Mouse (Mus musculus): ENCODE results near the gene Gnat3.
"Not testable (repeated sequence)": the region's sequence is repeated elsewhere in the genome, so short reads cannot be mapped to it uniquely, and the experiment has no call there.

The Gnat3 gene

DNA sequence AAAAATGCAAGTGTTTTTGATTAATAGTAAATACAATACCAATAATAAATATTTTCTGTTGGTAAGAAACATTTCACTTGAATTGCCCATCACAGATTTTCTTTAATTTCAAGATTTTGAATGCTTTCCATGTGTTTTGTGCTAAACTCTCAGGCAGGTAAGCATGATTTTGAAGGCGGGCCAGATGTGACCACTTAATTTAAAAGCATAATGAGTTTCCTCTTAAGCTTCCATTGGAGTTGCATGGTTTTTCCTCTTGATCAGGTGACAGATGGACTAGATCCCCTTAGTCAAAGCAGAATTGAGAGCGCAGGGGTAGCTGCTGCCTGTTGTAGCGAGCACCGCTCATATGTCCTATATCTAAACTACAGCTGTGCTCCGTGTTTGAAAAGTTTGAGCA, at the start of gene Gnat3:
Gene Gnat3, plus strand, starts transcription at position 301 of the 400 bp plus-strand sequence.
- no peak for DNase-seq (ENCODE audit: low read depth, low spot score)

DNA sequence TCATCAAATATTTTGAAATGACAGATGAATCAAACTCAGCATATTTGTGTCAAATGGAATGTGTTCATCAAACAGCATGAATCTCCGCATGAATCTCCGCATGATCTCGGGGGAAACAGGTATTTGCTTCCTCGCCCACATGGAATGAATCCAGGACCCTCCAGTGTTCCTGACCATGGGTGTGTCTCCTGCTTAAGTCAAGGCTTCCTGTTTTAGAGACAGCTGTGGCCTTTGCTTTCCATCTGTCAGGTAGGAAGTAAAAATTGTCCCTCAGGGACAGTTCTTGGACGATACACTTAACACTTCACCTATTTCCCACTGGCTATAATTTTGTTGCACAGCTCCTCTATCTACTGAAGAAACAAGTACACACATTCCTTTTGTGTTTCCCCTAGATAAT, 43.4 kb upstream of the Gnat3 start:
- no peak for DNase-seq (ENCODE audit: low read depth, low spot score)

DNA sequence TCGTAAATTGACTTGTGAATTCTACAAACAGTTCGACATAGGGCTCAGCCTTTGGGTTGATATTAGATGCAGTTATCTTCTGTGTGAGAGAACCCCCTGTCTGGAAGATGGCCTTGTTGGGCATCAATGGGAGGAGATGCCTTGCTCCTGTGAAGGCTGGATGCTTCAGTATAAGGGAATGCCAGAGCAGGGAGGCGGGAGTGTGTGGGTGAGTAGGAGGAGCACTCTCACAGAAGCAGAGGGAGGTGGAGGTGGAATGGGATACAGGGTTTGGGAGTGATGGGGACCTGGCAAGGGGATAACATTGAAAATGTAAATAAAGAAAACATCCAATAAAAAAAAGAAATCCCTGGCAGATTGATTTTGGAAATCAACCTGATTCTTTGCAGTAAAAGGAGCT, 38.7 kb upstream of the Gnat3 start:
- no peak for DNase-seq (ENCODE audit: low read depth, low spot score)

DNA sequence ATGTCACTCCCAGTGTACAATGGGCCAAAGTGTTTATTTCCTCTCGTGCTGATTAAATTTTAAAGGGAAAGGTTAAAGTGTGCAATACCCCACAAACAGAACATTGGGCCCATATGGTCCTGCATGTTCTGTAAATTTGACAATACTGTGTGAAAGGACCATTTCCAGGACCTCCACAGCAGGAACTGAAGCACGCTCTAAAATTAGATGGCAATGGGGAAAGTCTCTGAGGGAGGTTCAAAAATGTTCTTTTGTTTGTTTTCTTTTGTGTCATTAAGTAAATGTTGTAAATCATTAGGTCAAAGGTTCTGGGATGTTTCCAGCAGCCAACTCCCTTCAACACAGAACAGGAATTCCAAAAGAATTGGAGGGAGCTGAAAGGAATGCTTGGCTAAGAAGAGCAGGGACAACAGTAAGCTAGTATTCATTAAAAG, 38.2 kb upstream of the Gnat3 start:
- no peak for DNase-seq (ENCODE audit: low read depth, low spot score)

DNA sequence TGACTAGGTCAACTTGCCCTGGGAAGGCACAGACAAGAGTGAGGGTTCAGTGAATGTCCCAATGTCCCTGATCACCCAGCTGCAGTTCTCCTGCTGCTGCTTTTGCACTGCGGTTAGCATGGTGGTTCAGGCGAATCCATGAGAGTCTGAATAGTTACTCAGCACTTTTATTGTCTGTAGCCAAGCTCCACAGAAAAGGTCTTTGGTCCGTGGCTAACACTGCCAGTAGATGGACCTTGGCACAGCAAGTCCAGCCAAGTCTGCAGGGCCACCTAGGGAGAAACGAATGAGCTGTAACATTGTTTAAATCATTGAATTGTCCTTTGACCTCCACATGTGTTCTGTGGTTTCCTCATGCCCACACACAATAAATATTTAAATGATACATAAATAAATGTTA, 33.9 kb upstream of the Gnat3 start:
- no peak for DNase-seq (ENCODE audit: low read depth, low spot score)

DNA sequence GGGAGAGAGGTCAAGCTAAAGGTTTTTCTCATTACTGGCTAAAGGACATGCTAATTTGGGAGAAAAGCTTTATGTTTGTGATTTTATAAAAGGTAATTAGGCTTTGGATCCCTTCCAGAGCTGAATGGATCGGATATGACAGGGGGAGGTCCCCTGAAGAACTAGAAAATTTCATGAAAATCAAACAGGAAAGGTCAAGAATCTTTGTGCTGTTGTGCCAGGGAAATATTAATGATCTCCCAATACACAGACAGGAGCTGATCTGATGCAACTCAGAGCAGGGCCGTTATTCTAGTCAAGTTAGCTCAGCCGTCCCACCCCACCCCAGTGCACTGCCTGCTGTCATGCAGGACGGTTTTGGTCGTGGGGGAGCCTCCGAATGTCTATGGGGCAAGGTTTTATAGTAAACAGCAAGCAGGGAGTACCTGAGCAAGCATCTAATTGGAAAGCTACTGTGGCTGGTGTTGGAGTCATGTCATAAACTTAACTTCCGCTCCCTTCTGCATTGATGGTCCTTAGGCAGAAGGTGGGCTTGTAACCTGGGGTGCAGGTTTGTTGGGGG, 33.3 kb upstream of the Gnat3 start:
- DNase-seq (ENCODE audit: low read depth, low spot score), result no peak

DNA sequence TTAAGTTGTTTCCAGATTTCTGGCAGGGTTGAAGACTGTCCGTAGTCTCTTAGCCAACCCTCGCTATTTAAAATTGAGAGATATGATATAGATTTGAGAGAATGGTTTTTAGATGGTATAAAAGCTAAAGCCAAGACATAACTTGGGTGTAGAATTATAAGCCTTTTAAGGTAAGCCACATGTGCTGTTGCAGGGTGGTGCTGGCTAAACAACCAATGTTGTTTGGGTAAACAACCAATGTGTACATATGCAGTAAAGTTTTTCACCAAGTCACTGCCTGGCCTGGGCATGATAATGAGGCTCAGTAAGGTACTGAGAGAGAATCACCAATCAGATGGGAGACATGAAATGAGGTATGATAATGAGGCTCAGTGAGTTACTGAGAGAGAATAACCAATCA, 30.8 kb upstream of the Gnat3 start:
- DNase-seq (ENCODE audit: low read depth, low spot score), result not testable (repeated sequence)

DNA sequence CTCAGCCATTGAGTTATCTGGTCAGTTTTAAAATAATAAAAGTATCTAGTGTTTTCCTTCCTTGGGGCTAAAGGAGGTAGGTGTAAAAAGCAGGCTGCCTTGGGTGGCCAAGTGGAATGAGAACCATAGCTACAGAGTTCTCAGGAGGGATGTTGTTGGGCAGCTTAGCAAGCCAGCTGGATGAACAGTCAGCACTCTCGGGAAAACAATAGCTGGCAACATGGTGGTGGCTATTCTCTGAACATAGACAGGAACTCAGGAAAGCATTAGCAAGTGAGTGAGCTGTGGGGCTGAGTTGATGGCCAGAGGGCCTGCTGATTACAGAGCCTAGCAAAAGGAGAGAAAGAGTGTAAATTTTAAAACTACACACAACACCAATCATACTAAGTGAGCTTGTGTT, 27.8 kb upstream of the Gnat3 start:
- DNase-seq (ENCODE audit: low read depth, low spot score), result no peak

DNA sequence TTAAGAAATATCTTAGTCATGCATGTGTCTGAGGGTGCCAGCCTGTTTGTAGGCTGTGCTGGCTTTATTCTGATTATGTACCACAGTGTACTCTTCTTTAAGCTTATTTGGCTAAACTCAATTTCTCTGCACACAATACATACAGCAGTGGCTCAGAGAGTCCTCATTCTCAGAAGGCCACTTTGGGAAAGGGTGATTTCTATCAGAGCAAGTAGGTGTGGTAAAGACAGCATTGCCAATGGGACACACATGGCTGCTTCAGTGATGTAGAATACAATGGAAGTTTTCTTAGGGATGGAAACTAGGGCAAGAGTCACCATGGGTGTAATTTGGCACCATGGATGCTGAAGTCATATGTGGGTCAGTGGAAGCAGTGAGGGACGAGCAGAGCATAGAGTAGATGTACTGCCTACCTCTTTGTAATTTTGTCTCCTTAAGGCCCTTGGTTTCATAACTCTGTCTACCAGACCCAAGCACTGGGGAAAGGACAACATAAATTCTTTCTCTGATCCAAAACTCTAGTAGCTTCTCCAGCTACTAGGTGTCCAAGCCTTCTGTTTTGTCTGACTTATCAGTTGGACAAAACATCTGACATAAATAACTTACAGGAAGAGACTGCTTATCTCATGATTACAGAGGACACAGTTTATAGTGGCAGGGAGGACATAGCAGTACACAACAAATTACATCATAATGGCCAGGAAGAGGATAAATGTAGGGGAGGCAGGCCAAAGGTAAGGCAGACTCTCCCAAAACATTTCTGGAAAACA, 24.0 kb upstream of the Gnat3 start:
- no peak for DNase-seq (ENCODE audit: low read depth, low spot score)

DNA sequence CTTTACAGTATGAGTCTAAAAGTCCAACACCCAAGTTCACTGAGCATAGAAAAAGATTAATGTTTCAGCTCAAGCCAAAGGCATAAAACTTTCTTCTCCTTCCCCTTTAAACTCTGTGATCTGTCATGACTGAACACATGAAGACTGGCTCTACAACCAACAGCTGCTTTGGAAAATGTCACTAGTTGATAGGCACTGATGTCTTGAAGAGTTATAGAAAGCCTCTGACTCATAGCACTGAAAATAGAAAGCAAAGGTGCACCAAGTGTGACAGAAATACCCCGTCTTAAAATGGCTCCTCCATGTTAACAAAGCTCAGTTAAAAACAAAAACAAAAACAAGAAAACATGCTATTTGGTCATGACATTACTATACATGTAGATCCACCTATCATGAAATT, 5.9 kb upstream of the Gnat3 start:
- DNase-seq (ENCODE audit: low read depth, low spot score), result no peak

DNA sequence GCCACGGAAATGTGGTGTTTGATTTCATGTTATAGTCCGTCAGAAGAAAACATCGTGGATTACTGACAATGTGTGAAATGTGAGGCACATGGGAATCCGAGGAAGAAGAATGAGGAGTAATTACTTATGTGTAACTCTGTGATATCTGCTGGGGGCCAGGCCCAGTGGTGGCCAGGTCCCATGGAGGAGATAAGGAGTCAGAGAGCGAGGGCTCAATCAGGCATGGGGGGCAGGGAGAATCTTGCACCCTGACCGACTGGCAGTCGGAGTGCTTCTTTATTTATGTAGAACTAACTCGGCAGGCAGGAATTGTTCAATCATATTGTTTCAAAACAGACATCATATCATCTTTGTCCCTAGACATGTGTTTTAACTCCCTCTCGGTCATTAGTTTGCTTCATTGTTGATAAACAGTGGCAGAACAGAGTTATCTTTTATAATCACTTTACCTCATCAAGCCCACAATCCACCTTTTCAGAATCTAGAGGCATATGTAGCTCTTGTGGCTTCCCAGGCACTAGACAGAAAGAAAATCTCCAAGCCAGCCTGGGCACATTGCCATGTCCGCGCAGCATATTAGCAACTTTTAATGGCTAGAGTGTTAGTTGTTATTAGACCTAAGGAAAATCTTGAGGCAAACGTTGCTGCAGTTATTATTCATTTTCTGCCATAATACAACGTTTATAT, 7.5 kb downstream of the Gnat3 start:
- DNase-seq (ENCODE audit: low read depth, low spot score), result no peak

DNA sequence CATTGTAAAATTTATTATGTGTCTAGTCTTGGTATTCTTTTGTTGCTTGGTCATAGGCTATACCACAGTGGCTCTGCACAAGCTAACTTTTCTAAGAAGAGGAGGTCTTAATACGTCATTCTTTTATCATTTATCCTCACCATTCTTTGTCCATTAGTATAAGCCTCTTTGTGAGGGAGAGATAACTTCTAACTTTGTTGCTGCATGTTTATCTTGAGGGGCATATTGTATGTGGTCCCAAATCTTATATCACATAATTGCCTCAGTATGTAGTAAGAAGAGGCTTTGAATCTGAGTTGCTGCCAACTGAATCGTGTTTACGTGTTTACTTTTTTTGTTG, 8.0 kb downstream of the Gnat3 start:
- no peak for DNase-seq (ENCODE audit: low read depth, low spot score)

DNA sequence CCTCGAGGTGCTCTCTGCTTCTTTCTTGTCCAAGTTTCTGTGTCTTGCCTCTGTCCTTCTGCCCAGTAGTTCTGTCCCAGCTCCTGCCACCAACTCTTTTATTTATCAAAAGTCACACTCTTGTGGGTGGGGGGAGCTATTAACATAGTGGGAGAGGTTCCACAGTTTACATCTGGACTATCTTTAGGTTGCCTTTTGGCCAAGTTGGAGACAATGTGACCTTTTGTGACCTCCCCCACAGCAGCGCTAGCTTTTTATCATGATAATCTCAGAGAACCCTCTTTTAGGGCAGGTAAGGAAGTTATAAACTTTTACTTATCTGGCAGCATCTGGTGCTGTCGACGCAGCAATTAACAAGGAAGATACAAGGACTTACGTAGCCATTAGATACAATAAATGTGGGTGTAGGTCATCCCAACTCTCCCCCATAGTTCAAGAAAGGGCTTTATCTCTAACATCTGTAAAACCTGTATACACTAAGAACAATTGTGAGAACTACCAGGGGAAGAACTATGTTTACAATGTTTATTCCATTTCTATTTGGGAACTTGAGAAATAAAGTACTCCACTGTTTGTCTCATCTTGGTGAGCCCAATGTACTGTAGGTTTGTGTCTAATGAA, 18.3 kb downstream of the Gnat3 start:
- no peak for DNase-seq (ENCODE audit: low read depth, low spot score)

DNA sequence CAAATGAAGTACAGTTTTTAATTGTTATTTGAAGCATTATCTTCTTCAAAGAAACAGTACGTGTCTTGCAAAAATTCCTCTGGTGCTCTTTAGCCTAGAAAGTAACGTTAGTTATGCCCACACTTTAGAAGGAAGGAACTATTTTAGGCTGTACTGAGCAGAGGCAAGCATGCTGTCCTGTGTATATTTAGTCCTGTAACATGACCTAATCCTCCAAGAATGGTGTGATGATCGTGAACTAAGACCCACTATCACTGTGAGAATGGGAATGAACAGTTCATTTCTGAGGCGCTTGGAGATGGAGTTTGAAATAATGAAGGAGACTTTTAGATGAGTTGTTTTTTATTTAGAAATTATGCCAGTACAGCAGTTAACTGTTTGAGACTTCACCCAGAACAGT, 20.4 kb downstream of the Gnat3 start:
- no peak for DNase-seq (ENCODE audit: low read depth, low spot score)

DNA sequence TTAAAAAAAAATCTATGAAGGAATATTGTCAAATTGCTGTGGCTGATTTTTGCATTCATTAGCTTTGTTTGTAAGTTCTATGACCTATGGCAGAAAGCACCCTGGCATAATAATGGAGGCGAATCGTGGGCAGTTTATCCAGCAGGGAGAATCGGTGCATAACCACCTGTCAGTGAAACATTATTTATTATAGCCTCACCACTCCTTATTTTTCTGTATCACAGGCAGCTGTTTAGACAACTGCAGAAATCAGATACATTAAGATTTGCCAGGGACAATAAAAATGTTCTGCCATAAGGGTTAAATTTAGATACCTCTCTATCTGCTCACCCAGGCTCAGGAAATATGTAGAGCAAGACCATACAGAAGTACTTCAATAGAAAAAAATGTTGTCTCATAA, 22.2 kb downstream of the Gnat3 start:
- no peak for DNase-seq (ENCODE audit: low read depth, low spot score)

DNA sequence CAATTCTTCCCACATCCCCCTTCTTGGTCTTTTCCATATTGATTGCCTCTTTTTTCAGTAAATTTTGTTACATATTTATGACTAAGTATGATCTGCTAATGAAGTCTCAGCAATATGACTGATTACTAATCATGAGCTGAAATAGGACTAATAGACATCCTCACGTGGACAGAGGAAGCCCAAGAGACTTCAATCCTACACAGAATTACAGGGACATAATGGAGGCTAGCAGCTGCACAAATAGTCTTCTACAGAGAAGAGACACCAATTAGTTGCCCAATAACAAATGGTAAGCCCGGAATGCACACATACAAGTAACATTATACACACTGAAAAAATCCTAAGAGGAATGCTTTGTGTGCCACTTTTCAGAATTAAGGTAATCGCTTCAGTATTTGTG, 24.3 kb downstream of the Gnat3 start:
- DNase-seq (ENCODE audit: low read depth, low spot score), result no peak

DNA sequence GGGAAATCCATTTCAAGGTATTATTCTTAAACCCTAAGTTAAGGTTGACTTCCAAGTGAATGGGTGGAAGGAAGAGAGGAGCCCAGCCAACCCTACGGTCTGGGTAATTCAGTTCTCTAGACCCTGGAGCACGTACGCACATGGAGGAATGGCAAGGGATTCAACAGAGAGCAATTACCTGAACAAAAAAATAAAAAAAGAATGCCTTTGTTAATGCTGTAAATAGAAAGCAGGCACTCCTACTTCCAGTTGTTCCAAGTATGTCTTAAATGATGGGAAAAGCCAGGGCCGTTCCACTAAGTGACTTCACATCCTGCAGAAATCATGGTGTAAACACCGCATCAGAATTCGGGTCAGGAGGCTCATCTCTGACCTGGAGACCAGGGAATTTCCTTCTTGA, 28.3 kb downstream of the Gnat3 start:
- DNase-seq (ENCODE audit: low read depth, low spot score), result no peak

DNA sequence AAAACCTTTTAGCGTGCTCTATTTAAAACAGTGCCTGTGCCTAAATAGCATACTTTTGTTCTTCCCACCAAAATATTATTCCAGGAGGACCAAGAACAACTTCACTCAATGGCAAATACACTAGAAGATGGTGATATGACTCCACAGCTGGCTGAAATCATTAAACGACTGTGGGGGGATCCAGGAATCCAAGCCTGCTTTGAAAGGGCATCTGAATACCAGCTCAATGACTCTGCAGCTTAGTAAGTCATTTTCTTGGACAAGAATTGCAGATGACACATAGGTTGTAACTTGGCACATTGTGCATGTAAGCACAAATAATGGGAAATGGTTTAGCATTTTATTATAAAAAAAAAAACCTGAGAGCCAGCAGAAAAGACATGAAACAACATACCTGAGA, 37.2 kb downstream of the Gnat3 start:
- no peak for DNase-seq (ENCODE audit: low read depth, low spot score)

DNA sequence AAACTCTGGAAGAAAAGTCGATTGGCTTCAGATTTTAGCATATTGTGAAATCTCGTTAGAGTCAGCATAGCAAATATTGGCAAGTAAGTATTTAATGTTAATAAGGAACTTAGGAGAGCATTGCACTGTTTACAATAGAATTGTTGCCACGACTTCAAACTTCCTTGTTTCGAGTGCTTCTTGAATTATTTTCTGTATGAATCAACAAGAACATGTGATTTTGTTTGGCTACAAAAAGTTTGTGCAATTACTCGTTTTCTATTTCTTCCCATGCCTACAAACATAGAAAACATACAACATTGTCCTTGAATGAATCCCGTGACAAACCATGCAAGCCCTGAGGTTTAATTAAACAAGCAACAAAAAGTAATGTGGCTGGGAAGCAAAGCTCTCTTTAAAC, 37.8 kb downstream of the Gnat3 start:
- DNase-seq (ENCODE audit: low read depth, low spot score), result no peak

DNA sequence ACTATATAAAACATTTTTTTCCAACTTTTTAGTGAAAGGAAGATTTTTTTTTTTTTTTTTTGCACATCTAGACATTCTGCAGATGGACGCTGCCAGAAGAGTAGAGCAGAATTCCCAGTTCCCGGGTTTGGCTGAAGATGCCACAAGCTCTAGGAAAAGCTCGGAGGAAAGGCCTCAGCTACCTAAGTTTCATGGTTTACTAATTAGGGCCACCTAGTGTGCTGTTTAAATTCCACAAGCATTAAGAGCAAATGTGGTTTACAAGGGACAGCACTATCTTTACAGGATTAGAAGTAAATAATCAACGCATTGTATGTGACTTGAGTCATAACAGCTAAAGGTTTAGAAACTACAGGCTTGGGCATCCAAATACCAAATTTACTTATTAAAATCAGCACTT, 39.3 kb downstream of the Gnat3 start:
- no peak for DNase-seq (ENCODE audit: low read depth, low spot score)

DNA sequence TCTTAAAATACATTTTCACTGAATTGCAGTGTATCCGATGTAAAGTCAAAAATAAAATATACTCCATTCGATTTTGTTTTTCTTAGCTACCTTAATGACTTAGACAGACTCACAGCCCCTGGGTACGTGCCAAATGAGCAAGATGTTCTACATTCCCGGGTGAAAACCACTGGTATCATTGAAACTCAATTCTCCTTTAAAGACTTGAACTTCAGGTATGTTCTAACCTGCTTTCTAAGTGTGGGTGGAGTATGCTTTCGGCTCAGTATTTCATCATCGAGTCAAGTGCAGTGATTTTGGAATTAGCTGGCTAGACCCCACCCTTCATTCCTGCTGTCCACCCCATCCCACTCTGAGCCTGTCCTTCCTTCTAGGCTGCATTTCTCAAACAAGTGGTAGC, 41.3 kb downstream of the Gnat3 start:
- DNase-seq (ENCODE audit: low read depth, low spot score), result no peak

DNA sequence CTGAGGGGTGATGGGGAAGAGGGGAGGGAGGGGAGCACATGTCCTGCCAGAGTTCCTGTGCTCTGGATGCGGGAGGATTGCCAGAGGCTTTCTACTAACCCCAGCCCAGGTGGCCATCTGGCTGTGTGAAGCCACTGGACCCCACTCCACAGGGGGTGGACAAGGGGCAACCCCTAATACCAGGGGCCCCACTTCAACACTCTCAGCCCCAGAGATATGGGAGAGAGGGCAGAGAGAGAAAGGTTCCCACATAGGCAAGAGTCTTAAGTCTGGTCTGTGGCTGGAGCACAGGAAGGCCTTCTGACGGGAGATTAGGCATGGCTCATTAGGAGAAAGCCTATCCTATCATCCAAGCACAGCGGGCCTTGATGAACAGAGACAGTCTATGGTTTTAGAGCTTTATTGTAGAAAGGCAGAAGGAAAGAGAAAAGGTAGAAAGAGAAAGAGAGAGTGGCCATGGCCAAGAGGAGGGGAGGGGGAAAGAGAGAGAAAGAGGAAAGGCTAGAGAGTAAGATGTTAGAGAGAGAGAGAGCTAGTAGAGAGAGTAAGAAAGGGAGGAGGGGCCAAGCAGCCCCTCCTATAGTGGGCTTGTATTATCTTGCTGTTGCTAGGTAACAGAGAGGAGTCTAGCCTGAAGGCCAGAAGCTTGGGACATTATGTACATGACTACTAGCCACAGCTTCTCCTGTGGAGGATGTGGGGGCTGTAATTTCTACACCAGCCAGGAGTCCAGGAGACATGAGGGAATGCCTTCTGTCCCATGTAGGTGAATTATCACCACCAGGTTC, 42.7 kb downstream of the Gnat3 start:
- DNase-seq (ENCODE audit: low read depth, low spot score), result no peak

All from telencephalon, adult 2 months (tissue).